Mouse (Mus musculus) C2C12 (cell line): ENCODE measurements around the gene Srek1ip1. TPM values are rescaled to one million over a fixed set of nuclear protein-coding genes. Genes with fewer than 3 reads are reported as not detected.
A peak's percentile ranks its signal among the peaks of the same experiment; 100 is the strongest.

Experiments used
- H3K27me3 ChIP-seq: one replicate; pipeline ENCODE4 v1.6.1; 2011; ENCODE audit not compliant: control insufficient read depth, insufficient read depth, insufficient read length
- H3K36me3 ChIP-seq: one replicate; pipeline ENCODE4 v1.6.1; 2011; ENCODE audit not compliant: control insufficient read depth, insufficient read depth
- H3K4me3 ChIP-seq: one replicate; pipeline ENCODE4 v1.5.1; 2011; ENCODE audit warnings: mild to moderate bottlenecking, control low read depth; ENCODE audit not compliant: poor library complexity, insufficient read depth, severe bottlenecking
- H3K79me2 ChIP-seq: one replicate; pipeline ENCODE4 v1.6.1; 2011; ENCODE audit not compliant: control insufficient read depth, insufficient read depth
- H3K79me3 ChIP-seq: one replicate; pipeline ENCODE4 v1.6.1; 2011; ENCODE audit warnings: low read depth, control low read depth
- H3ac ChIP-seq: one replicate; pipeline ENCODE3; 2011; ENCODE audit warnings: low read depth; ENCODE audit not compliant: control insufficient read depth, insufficient read length
- CEBPB ChIP-seq: IDR thresholded peaks from one replicate; pipeline ENCODE4 v1.6.1; 2011; ENCODE audit warnings: low read depth, mild to moderate bottlenecking, control low read depth, moderate library complexity
- CTCF ChIP-seq: IDR thresholded peaks from one replicate; pipeline ENCODE4 v1.5.1; 2011; ENCODE audit not compliant: control insufficient read depth, insufficient read depth, insufficient read length
- FOSL1 ChIP-seq: IDR thresholded peaks from one replicate; pipeline ENCODE4 v1.8.0; 2011; ENCODE audit warnings: mild to moderate bottlenecking, low read length; ENCODE audit not compliant: poor library complexity, insufficient read depth, severe bottlenecking
- MAX ChIP-seq: IDR thresholded peaks from one replicate; pipeline ENCODE4 v1.6.1; 2011; ENCODE audit warnings: mild to moderate bottlenecking, control low read depth
- MYOD1 ChIP-seq: IDR thresholded peaks from one replicate; pipeline ENCODE4 v1.6.1; 2011; ENCODE audit warnings: low read depth; ENCODE audit not compliant: control insufficient read depth, insufficient read length
- MYOG ChIP-seq: IDR thresholded peaks from one replicate; pipeline ENCODE4 v1.6.1; 2011; ENCODE audit not compliant: control insufficient read depth, insufficient read length; ENCODE audit errors: extremely low read depth
- USF1 ChIP-seq: IDR thresholded peaks from one replicate; pipeline ENCODE4 v1.6.1; 2011; ENCODE audit warnings: low read depth, mild to moderate bottlenecking, control low read depth, moderate library complexity
- polyA plus RNA-seq: library from polyadenylated mRNA; unstranded; fragments of >200 nt; fragmentation: generic; extraction: Trizol; gene quantifications from one replicate; pipeline ENCODE4 v1.2.1, GENCODE M21; 2012; ENCODE audit warnings: missing spikeins

Gene Srek1ip1
- polyA plus RNA-seq, 1 experiment = 6.9 TPM

DNA sequence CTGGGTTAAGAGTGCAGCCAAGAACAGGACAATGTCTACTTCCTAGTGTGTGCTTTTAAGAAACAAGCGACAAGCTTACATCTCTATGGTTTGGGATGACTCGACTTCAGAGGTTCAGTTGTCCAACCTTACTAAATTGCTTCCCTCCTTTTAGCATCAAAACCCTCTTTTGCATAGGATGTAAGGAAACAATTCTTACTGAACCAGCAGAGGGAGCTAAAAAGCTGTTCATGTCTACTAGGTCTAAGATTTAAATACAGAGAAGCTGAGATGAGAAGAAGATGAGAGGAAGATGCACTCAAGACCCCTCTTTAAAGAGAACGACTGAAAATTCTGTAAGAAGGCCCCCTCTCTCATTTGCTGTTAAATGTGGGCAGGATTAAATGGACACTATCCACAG is 13.4 kb downstream of the Srek1ip1 start:
- Histone ChIP-seq H3K27me3 (no peaks in the 10 kb centered on the region), H3ac (no peak overlapping the region), H3K36me3 (peaks cover 51% of the 10 kb centered on the region), H3K4me3 (no peak overlapping the region), H3K79me3 (no peaks in the 10 kb centered on the region), H3K79me2 (no peaks in the 10 kb centered on the region)
- TF ChIP-seq MAX (no peak), FOSL1 (no peak), CTCF (no peak), CEBPB (no peak), MYOG (no peak), USF1 (no peak), MYOD1 (no peak)

DNA sequence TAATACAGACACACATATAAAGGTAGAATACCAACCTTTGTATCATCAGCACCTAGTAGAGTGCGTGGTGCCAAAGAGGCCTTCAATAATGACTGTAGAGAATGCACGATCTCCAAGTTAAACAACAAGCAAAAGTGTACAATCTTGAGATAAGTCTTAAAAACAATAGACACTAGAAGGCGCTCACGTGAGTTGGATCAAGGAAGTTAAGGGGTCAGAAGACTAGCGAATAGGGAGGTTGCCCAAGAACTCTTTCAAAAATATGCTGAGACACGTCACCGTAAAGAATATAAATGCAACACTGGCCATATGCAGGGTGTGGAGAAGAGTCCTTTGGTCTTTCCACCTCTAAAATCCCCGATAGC is 24.0 kb downstream of the Srek1ip1 start:
- H3K36me3 ChIP-seq = no peaks in the 10 kb centered on the region
- peaks cover 57% of the 10 kb centered on the region for H3K79me2 ChIP-seq
- no peaks in the 10 kb centered on the region for H3K27me3 ChIP-seq
- peak overlapping the region; percentile 3 for H3ac ChIP-seq
- TF ChIP-seq MYOG = no peak
- peak; percentile 44 for TF ChIP-seq USF1
- H3K79me3 ChIP-seq = peaks cover 6% of the 10 kb centered on the region
- H3K4me3 ChIP-seq = peak overlapping the region; percentile 83

DNA sequence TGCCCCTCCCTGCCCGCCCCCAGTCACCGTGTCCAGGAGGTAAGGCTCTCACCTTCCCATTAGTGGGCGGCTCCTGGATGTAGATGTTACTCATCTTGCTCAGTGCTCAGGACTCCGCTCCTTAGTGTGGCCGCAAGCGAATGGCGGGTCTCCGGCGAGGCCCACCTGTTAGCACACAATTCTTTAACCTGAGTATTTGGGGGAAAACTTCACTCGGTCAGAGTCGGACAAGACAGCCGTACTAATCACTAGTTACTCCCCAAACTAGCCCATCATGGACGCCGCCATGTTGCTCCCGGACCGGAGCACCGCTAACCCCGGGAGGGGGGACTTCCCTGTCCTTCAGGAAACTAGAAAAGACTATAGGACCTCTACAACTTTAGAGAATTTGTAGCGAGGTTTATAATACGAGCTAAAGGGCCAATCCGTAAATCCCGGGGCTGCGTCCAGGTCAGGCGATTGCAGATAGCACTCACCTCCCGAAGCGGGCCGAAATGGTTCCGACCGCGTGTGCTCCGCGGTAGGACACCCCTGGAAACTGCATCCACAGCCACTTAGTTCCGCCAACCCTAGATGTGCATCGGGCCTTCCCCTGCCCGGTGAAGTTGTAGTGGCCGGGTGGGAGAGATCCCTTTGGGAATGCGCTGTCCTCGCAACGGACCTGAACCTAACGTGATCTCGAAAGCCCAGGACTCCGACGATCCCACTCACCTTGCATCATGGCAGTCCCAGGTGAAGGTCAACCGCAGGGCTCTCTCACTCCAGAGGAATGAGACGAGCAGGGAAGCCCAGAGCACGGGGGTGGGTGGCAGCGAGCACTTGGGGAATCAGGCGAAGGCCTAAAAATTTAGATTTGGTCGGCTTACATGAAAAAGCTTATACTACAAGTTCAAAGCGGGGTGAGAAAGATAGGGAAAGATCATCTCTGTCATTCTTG is 24.6 kb downstream of the Srek1ip1 start, which contains the start of gene Cwc27:
Gene Cwc27 (minus strand): TSS at position 508 of the 937 bp plus-strand sequence.
- Histone ChIP-seq H3K4me3 (peak within 1 kb of the TSS; percentile 83), H3K36me3 (no peaks in the 10 kb centered on the region), H3K79me3 (peaks cover 6% of the 10 kb centered on the region), H3K79me2 (peaks cover 57% of the 10 kb centered on the region), H3K27me3 (no peaks in the 10 kb centered on the region), H3ac (peak within 1 kb of the TSS; percentile 88)
- TF ChIP-seq FOSL1 = no peak
- peak; percentile 74 for TF ChIP-seq MAX
- no peak for TF ChIP-seq USF1
- no peak for TF ChIP-seq MYOD1
- no peak for TF ChIP-seq CTCF
- no peak for TF ChIP-seq MYOG

DNA sequence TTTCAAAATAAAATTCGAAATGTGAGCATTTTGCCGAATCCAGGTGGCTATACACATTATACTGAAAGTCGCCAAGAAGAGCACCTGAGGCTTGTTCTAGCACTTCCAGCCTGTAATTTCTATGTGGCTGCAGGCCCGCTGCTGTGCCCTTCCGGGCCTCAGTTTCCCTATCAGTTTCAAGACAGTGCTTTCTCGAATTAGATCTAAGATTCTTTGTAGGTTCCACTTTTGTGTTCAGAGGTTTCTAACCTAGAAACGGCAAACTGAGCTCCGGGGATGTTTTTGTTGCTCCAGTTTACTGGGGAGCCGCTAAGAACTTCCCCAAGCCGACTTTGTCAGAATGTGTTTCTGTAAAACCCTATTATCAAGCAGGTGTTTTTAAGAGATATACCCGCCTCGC is 25.4 kb downstream of the Srek1ip1 start:
- H3K79me3 ChIP-seq = peaks cover 6% of the 10 kb centered on the region
- H3K4me3 ChIP-seq = peak overlapping the region; percentile 83
- TF ChIP-seq MYOG = no peak
- TF ChIP-seq CTCF = no peak
- no peak for TF ChIP-seq MAX
- no peak for TF ChIP-seq FOSL1
- TF ChIP-seq MYOD1 = no peak
- no peak for TF ChIP-seq CEBPB
- H3ac ChIP-seq = peak overlapping the region; percentile 88
- H3K36me3 ChIP-seq = no peaks in the 10 kb centered on the region
- H3K79me2 ChIP-seq = peaks cover 60% of the 10 kb centered on the region
- H3K27me3 ChIP-seq = no peaks in the 10 kb centered on the region

DNA sequence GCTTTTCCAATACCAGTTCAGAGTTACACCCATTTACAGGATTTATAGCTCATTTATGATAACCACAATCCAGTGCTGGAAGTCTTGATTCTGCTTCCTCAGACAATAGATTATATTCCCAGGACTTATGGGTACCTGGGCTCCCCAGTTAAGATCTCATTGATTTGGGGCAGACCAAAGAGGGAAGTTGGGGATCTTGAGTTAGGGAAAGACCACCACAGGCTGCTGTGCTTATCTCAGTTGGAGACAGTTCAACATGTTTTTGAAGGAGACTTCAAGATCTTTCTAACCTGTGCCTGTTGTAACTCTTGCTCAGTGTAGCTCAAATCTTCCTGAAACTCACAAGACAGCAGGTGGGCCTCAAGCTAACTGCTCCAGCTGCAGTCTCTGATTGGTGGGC is 28.9 kb downstream of the Srek1ip1 start:
- H3K79me3 ChIP-seq = peaks cover 6% of the 10 kb centered on the region
- TF ChIP-seq CEBPB (no peak), USF1 (no peak), CTCF (no peak), MAX (no peak), FOSL1 (no peak), MYOD1 (no peak), MYOG (no peak)
- H3ac ChIP-seq = no peak overlapping the region

DNA sequence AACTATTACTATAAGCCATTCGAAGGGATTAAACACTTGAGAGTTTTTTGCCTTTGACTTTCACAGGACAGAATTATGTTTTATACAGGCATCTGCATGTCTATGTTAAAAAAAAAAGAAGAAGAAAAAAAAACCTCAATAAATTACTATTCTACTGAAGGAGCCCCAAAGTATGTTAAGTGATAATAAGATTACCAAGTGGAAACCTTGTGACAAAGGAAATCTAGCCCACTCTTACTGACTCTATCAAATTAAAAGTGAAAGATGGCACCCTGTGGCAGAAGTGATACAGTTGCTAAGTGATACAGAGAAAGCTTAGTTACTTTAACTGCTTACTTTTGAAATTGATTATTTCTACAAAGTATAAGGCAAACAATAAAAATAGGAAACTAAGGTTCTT is 29.6 kb downstream of the Srek1ip1 start:
- H3K36me3 ChIP-seq = peaks cover 3% of the 10 kb centered on the region
- peaks cover 37% of the 10 kb centered on the region for H3K79me2 ChIP-seq
- H3K4me3 ChIP-seq = no peak overlapping the region
- H3K79me3 ChIP-seq = peaks cover 6% of the 10 kb centered on the region
- no peak for TF ChIP-seq CTCF
- no peak for TF ChIP-seq CEBPB
- TF ChIP-seq MAX = no peak
- no peak for TF ChIP-seq FOSL1
- no peak for TF ChIP-seq MYOD1
- TF ChIP-seq MYOG = no peak
- no peak for TF ChIP-seq USF1
- H3K27me3 ChIP-seq = no peaks in the 10 kb centered on the region
- no peak overlapping the region for H3ac ChIP-seq

More for the DNA sequence above, 28.9 kb downstream of the Srek1ip1 start:
- peaks cover 41% of the 10 kb centered on the region for H3K79me2 ChIP-seq
- H3K36me3 ChIP-seq = no peaks in the 10 kb centered on the region
- H3K27me3 ChIP-seq = no peaks in the 10 kb centered on the region
- H3K4me3 ChIP-seq = no peak overlapping the region
